Mouse (Mus musculus): ENCODE results near the gene Nkd1. TPM values are rescaled to one million over a fixed set of nuclear protein-coding genes. Genes with fewer than 3 reads are reported as not detected.

Gene Nkd1
- polyA plus RNA-seq, 1 experiment from 2014 or later, result 92.6 TPM

- H3K4me3 ChIP-seq (replicated peaks), result no peak overlapping the region
- no peak overlapping the region for H3K27ac ChIP-seq (replicated peaks)
- no peak overlapping the region for H3K4me2 ChIP-seq (replicated peaks)
- H3K36me3 ChIP-seq, result no peaks in the 10 kb centered on the region
- 67% methylated on average over 9 of the region's 9 CpGs for WGBS
- no peak overlapping the region for H3K9ac ChIP-seq
- no peak for ATAC-seq (ENCODE audit: insufficient number of reproducible peaks, low FRiP score, low TSS enrichment, low read depth)
- no peaks in the 10 kb centered on the region for H3K9me3 ChIP-seq (replicated peaks)
- H3K27me3 ChIP-seq, result no peaks in the 10 kb centered on the region
- H3K4me1 ChIP-seq, result 0 out of 2 replicates have a peak, but pooled peaks cover 6% of the 10 kb centered on the region
Observed at GRCm38 (mm10) chr8:88637092-88638000, 116.2 kb downstream of the Nkd1 start.

GRCm38 (mm10) chr8:88638908-88639307 lies 117.8 kb downstream of the Nkd1 start:
- no peaks in the 10 kb centered on the region for H3K36me3 ChIP-seq
- no peak overlapping the region for H3K4me2 ChIP-seq (replicated peaks)
- 0 out of 2 replicates have a peak, but pooled peaks cover 6% of the 10 kb centered on the region for H3K4me1 ChIP-seq
- no peak overlapping the region for H3K27ac ChIP-seq (replicated peaks)
- H3K9ac ChIP-seq, result no peak overlapping the region
- H3K27me3 ChIP-seq, result no peaks in the 10 kb centered on the region
- H3K4me3 ChIP-seq (replicated peaks), result no peak overlapping the region
- ATAC-seq (ENCODE audit: insufficient number of reproducible peaks, low FRiP score, low TSS enrichment, low read depth), result no peak
- no peaks in the 10 kb centered on the region for H3K9me3 ChIP-seq (replicated peaks)
- WGBS, result 88% methylated on average over 3 of the region's 3 CpGs

GRCm38 (mm10) chr8:88642734-88643564 lies 121.8 kb downstream of the Nkd1 start:
- Histone ChIP-seq H3K27ac (replicated peaks) (no peak overlapping the region), H3K36me3 (no peaks in the 10 kb centered on the region), H3K4me3 (replicated peaks) (no peak overlapping the region), H3K9ac (no peak overlapping the region), H3K9me3 (replicated peaks) (no peaks in the 10 kb centered on the region), H3K4me1 (peaks cover 14% of the 10 kb centered on the region), H3K4me2 (replicated peaks) (no peak overlapping the region), H3K27me3 (no peaks in the 10 kb centered on the region)
- ATAC-seq (ENCODE audit: insufficient number of reproducible peaks, low FRiP score, low TSS enrichment, low read depth), result no peak
- WGBS, result 77% methylated on average over 5 of the region's 5 CpGs

Other genes with a start within 250 kb of the Nkd1 start
- 8.9 and 10.6 TPM in 2 replicates for gene Adcy7, start 249.0 kb upstream of the Nkd1 start, polyA plus RNA-seq (2015; fragmentation: Nextera tagmentation; extraction: Ambion mirVana)
- gene Brd7, start 159.2 kb upstream of the Nkd1 start, polyA plus RNA-seq (2015; fragmentation: Nextera tagmentation; extraction: Ambion mirVana), result 70.3 and 72.8 TPM in 2 replicates
- gene Snx20, start 114.8 kb downstream of the Nkd1 start, polyA plus RNA-seq (2015; fragmentation: Nextera tagmentation; extraction: Ambion mirVana), result 3.2 and 3.4 TPM in 2 replicates
- 0.55 and 0.64 TPM in 2 replicates for gene Nod2, start 126.0 kb downstream of the Nkd1 start, polyA plus RNA-seq (2015; fragmentation: Nextera tagmentation; extraction: Ambion mirVana)
- 13.0 and 14.1 TPM in 2 replicates for gene Cyld, start 175.7 kb downstream of the Nkd1 start, polyA plus RNA-seq (2015; fragmentation: Nextera tagmentation; extraction: Ambion mirVana)